Mouse (Mus musculus): ENCODE data around the gene Ube2g1. TPM values are rescaled to one million over a fixed set of nuclear protein-coding genes. Genes with fewer than 3 reads are reported as not detected.

The Ube2g1 gene
- polyA plus RNA-seq, 1 experiment from 2014 or later: 113 TPM

DNA sequence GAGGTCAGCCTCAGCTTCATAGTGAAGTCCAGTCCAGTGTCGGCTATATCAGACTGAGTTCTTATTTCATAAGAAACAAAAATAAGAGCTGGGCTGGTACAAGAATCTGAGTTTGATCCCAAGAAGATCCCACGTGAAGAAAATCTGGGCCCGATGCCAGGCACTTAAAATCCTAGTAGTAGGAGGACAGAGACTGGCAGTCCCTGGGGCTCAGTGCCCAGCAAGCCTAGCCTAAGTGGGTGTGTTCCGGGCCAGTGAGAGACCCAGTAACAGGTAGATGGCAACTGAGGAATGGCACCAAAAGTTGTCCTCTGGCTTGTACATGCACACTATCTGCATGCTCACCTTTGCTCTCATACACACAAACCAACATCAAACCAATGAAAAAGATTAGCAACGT, 105.6 kb downstream of the Ube2g1 start:
- WGBS: 96% methylated on average over 5 of the region's 5 CpGs
- H3K36me3 ChIP-seq: peaks cover 27% of the 10 kb centered on the region
- no peak overlapping the region for H3K27ac ChIP-seq (replicated peaks)
- no peaks in the 10 kb centered on the region for H3K9me3 ChIP-seq
- ATAC-seq (ENCODE audit: low FRiP score, low read depth): no peak
- no peaks in the 10 kb centered on the region for H3K27me3 ChIP-seq
- no peak overlapping the region for H3K4me3 ChIP-seq
- no peaks in the 10 kb centered on the region for H3K4me1 ChIP-seq
- H3K9ac ChIP-seq (replicated peaks): no peak overlapping the region
- no peak overlapping the region for H3K4me2 ChIP-seq (replicated peaks)

DNA sequence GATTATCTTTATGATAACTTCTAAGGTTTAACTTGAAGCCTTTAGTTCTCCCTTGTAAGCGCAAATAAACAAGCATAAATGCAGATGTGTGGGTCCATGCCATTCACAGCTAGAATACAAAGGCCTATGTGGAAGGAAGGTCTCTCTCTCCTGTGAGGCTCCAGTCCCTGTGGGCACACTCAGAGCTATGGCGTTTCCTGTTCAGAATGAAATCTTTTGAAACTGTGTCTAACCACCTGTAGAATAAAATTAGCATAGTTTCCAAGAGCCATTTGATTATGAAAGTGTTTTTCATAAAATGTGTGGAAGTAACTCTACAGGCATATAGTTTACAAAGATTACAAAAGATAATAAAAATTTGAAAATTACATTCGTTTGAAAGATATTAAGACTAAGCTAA, 111.1 kb downstream of the Ube2g1 start:
- no peaks in the 10 kb centered on the region for H3K4me1 ChIP-seq
- H3K4me2 ChIP-seq (replicated peaks): no peak overlapping the region
- no peaks in the 10 kb centered on the region for H3K9me3 ChIP-seq
- peaks cover 28% of the 10 kb centered on the region for H3K36me3 ChIP-seq
- no peak overlapping the region for H3K9ac ChIP-seq (replicated peaks)
- no peak overlapping the region for H3K27ac ChIP-seq (replicated peaks)
- H3K27me3 ChIP-seq: no peaks in the 10 kb centered on the region
- no peak overlapping the region for H3K4me3 ChIP-seq
- WGBS: 90% methylated on average over 3 of the region's 3 CpGs
- ATAC-seq (ENCODE audit: low FRiP score, low read depth): no peak

DNA sequence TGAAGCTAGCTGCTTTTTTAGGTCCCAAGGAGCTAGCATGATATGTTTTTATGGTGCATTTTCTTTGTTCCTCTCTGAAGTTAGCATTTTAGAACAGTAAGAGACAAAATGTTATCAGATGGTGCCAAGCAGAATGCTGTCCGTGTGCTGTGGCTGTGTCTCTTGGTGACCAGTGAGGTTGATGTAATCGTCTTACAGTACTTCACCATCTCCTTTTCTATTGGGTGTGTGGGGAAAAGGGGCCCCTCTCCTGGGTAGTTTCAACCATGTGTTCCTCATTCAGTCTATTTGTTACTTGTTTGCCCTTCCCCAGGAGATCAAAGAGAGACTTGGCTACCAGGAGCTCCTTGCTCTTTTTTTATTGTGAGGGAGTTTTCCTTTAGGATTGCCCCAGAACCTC, 116.1 kb downstream of the Ube2g1 start:
- Histone ChIP-seq H3K9me3 (no peaks in the 10 kb centered on the region), H3K36me3 (peaks cover 10% of the 10 kb centered on the region; the same call in 1 of the 2 replicates), H3K4me2 (replicated peaks) (no peak overlapping the region), H3K27ac (replicated peaks) (no peak overlapping the region), H3K27me3 (no peaks in the 10 kb centered on the region), H3K9ac (replicated peaks) (no peak overlapping the region), H3K4me1 (no peaks in the 10 kb centered on the region), H3K4me3 (no peak overlapping the region)
- no peak for ATAC-seq (ENCODE audit: low FRiP score, low read depth)
- WGBS: 74% methylated on average over 2 of the region's 2 CpGs

DNA sequence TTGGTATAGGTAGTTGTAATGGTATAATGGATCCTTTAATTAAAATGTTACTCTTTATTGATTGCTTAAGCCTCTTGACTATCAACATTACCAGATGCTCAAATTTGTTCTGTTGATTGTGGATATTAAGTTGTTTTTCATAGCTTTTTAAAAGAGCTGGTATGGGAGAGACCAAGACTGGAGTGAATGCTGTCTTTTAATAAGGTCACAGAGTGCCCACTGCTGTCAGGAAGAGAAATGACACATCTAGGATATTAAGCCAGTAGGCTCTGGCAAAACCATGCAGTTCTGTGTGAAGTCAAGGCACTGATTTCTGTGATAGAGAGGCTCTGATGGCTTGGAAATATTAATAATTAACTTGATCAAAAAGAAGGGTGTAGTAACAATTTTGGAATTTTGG, 116.8 kb downstream of the Ube2g1 start:
- no peak overlapping the region for H3K4me3 ChIP-seq
- H3K27me3 ChIP-seq: no peaks in the 10 kb centered on the region
- no peak overlapping the region for H3K9ac ChIP-seq (replicated peaks)
- peaks cover 13% of the 10 kb centered on the region for H3K36me3 ChIP-seq
- no peak overlapping the region for H3K27ac ChIP-seq (replicated peaks)
- ATAC-seq (ENCODE audit: low FRiP score, low read depth): no peak
- no peaks in the 10 kb centered on the region for H3K9me3 ChIP-seq
- no peak overlapping the region for H3K4me2 ChIP-seq (replicated peaks)
- H3K4me1 ChIP-seq: no peaks in the 10 kb centered on the region

DNA sequence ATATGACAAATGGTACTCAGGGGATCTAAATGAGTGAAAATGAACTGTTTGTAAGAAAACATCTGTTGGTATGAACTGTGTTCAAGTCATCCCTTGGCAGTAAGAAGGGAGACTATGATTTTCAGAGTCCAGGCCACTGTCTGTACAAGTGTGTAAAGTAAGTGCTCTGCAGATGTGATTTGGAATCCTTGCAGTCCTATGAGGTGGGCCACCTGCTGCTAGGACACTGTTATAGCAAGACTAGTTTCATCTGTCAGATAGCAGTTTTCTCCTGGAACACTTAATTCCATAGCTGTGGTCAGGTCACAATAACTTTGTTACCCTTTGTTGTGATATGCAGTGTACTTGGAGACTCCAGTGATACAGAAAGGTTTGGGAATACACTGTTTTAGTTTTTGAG, 118.9 kb downstream of the Ube2g1 start:
- no peak for ATAC-seq (ENCODE audit: low FRiP score, low read depth)
- no peak overlapping the region for H3K9ac ChIP-seq (replicated peaks)
- H3K27ac ChIP-seq (replicated peaks): no peak overlapping the region
- H3K4me3 ChIP-seq: no peak overlapping the region
- no peaks in the 10 kb centered on the region for H3K27me3 ChIP-seq
- peaks cover 34% of the 10 kb centered on the region for H3K36me3 ChIP-seq
- H3K4me1 ChIP-seq: no peaks in the 10 kb centered on the region
- no peak overlapping the region for H3K4me2 ChIP-seq (replicated peaks)
- no peaks in the 10 kb centered on the region for H3K9me3 ChIP-seq

DNA sequence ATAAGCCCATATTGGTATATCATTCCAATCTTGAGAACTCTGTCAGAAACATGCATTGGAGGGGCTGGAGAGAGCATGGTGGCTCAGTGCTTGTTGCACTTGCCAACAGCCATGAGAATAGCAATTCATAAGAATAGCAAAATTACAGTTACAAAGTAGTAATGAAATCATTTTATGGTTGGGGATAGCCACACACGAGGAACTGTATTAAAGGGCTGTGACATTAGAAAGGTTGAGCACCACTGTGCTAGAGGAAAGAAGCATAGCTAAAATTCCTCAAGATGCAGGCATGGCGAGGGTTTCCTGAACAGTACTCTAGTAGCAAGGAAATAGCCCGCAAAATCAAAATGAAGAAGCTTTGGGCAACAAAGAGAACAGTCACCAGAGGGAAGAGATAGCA, 126.7 kb downstream of the Ube2g1 start:
- Histone ChIP-seq H3K4me2 (replicated peaks) (no peak overlapping the region), H3K27me3 (no peaks in the 10 kb centered on the region), H3K36me3 (peaks cover 69% of the 10 kb centered on the region), H3K9ac (replicated peaks) (no peak overlapping the region), H3K4me1 (no peaks in the 10 kb centered on the region), H3K9me3 (no peaks in the 10 kb centered on the region), H3K27ac (replicated peaks) (no peak overlapping the region), H3K4me3 (no peak overlapping the region)
- no peak for ATAC-seq (ENCODE audit: low FRiP score, low read depth)
- WGBS: 90% methylated on average over 3 of the region's 3 CpGs

DNA sequence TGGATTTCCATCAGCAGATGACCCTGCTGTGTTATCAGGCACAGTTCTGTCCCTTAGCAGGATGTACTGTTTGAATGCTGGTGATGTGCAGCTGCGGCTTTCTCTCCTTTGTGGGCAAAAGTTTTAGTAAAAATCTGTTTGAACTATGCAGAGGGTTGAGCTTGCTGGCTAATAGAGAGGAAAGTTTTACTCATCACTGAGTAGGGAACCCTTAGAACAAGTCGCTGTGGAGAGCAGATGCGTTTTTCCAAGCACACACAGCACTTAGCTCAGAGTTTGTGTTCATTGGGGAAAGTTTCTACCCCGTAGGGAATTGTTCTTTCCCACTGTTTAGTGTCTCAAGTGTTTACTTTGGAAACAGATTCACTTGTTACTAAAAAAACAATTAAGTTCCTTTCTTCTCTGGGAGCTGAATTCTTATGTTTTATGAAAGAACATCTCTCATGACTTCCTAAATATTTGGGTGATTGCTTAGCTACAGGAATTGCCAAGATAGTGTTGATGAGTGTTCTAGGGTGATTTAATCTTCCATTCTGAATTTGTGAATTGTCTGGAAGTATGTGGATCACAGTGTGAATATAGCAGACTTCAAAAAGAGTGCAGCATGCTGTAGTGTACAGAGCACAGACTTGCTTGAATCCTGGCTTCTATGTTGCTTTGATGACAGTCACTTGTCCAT, 127.9 kb downstream of the Ube2g1 start:
- H3K4me1 ChIP-seq: no peaks in the 10 kb centered on the region
- no peaks in the 10 kb centered on the region for H3K9me3 ChIP-seq
- no peak overlapping the region for H3K9ac ChIP-seq (replicated peaks)
- H3K27ac ChIP-seq (replicated peaks): no peak overlapping the region
- no peak overlapping the region for H3K4me2 ChIP-seq (replicated peaks)
- peaks cover 69% of the 10 kb centered on the region for H3K36me3 ChIP-seq
- no peak for ATAC-seq (ENCODE audit: low FRiP score, low read depth)
- H3K27me3 ChIP-seq: no peaks in the 10 kb centered on the region
- no peak overlapping the region for H3K4me3 ChIP-seq
- WGBS: 80% methylated on average over 4 of the region's 4 CpGs

DNA sequence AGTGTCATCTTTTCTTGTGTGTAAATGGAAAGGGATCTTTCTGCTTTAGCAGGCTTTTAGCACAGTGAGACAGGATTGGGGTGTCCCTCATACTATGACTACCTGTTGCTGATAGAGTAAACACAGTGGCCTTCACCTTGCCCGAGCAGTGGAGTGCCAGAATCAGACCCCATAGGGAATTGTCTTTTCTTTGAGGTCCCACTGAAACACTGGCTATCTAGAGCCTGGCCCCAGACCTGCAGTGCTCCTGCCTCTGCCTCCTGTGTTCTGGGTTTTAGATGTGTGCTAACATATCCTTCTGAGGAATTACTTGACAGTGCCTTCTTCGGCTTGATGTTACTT, 128.4 kb downstream of the Ube2g1 start:
- ATAC-seq (ENCODE audit: low FRiP score, low read depth): no peak
- Histone ChIP-seq H3K36me3 (peaks cover 69% of the 10 kb centered on the region), H3K27ac (replicated peaks) (no peak overlapping the region), H3K4me1 (no peaks in the 10 kb centered on the region), H3K27me3 (no peaks in the 10 kb centered on the region), H3K4me2 (replicated peaks) (no peak overlapping the region), H3K9me3 (no peaks in the 10 kb centered on the region), H3K4me3 (no peak overlapping the region), H3K9ac (replicated peaks) (no peak overlapping the region)
- 81% methylated on average over 2 of the region's 2 CpGs for WGBS

Small RNA genes within 50 kb of the gene (microRNA-seq; reads per million reads assigned to microRNA genes)
- gene Gm25678: not detected

Other genes with a start within 250 kb of the Ube2g1 start
- 3.8 and 4.6 TPM in 2 replicates for gene Tekt1, start 244.8 kb upstream of the Ube2g1 start, polyA plus RNA-seq (2016; fragmentation: Nextera tagmentation; extraction: Ambion mirVana)
- 3.5 and 4.0 TPM in 2 replicates for gene Smtnl2, start 195.6 kb upstream of the Ube2g1 start, polyA plus RNA-seq (2016; fragmentation: Nextera tagmentation; extraction: Ambion mirVana)
- gene Ggt6, start 171.8 kb upstream of the Ube2g1 start, polyA plus RNA-seq (2016; fragmentation: Nextera tagmentation; extraction: Ambion mirVana): not detected in 2 replicates
- gene Mybbp1a, start 165.9 kb upstream of the Ube2g1 start, polyA plus RNA-seq (2016; fragmentation: Nextera tagmentation; extraction: Ambion mirVana): 136 and 138 TPM in 2 replicates
- gene Spns2, start 117.4 kb upstream of the Ube2g1 start, polyA plus RNA-seq (2016; fragmentation: Nextera tagmentation; extraction: Ambion mirVana): 6.8 and 9.4 TPM in 2 replicates
- gene Spns3, start 56.8 kb upstream of the Ube2g1 start, polyA plus RNA-seq (2016; fragmentation: Nextera tagmentation; extraction: Ambion mirVana): 0.09 and 0.10 TPM in 2 replicates
- 33.7 and 35.3 TPM in 2 replicates for gene Ankfy1, start 82.7 kb downstream of the Ube2g1 start, polyA plus RNA-seq (2016; fragmentation: Nextera tagmentation; extraction: Ambion mirVana)
- gene Cyb5d2, start 188.9 kb downstream of the Ube2g1 start, polyA plus RNA-seq (2016; fragmentation: Nextera tagmentation; extraction: Ambion mirVana): 5.0 and 5.1 TPM in 2 replicates
- 11.9 and 12.7 TPM in 2 replicates for gene Zzef1, start 188.9 kb downstream of the Ube2g1 start, polyA plus RNA-seq (2016; fragmentation: Nextera tagmentation; extraction: Ambion mirVana)